Mouse (Mus musculus): ENCODE data around the gene Ttc34. TPM values are rescaled to one million over a fixed set of nuclear protein-coding genes. Genes with fewer than 3 reads are reported as not detected.

Ttc34 gene
- total RNA-seq (2022) = 1 to 10 TPM; 2.2 to 3.3 (median 2.8) TPM

- peak in 1 of 2 experiments; percentile 41 for DNase-seq (ENCODE audit: low spot score in 2 of 2)
Observed at GRCm38 (mm10) chr4:154837170-154837569, at the start of gene Ttc34. Gene Ttc34, plus strand, starts transcription at chr4:154837459.

- DNase-seq (ENCODE audit: low spot score in 2 of 2) = no peak
Observed at GRCm38 (mm10) chr4:154787960-154788702, 49.1 kb upstream of the Ttc34 start.

GRCm38 (mm10) chr4:154791894-154792293 is 45.4 kb upstream of the Ttc34 start:
- DNase-seq (ENCODE audit: low spot score in 2 of 2) = no peak

GRCm38 (mm10) chr4:154793499-154793898 is 43.8 kb upstream of the Ttc34 start:
- no peak for DNase-seq (ENCODE audit: low spot score in 2 of 2)

- peak in 1 of 2 experiments; percentile 50 for DNase-seq (ENCODE audit: low spot score in 2 of 2)
Observed at GRCm38 (mm10) chr4:154797834-154798233, 39.4 kb upstream of the Ttc34 start.

- no peak for DNase-seq (ENCODE audit: low spot score in 2 of 2)
Observed at GRCm38 (mm10) chr4:154800543-154800942, 36.7 kb upstream of the Ttc34 start.

GRCm38 (mm10) chr4:154802210-154802609 is 35.0 kb upstream of the Ttc34 start:
- DNase-seq (ENCODE audit: low spot score in 2 of 2) = no peak

GRCm38 (mm10) chr4:154825662-154826061 is 11.6 kb upstream of the Ttc34 start:
- peak; percentile 19 to 22 for DNase-seq (ENCODE audit: low spot score in 2 of 2)

GRCm38 (mm10) chr4:154826224-154826623 is 11.0 kb upstream of the Ttc34 start:
- DNase-seq (ENCODE audit: low spot score in 2 of 2) = no peak

- peak; percentile 20 to 30 for DNase-seq (ENCODE audit: low spot score in 2 of 2)
Observed at GRCm38 (mm10) chr4:154827181-154827580, 10.1 kb upstream of the Ttc34 start.

- no peak for DNase-seq (ENCODE audit: low spot score in 2 of 2)
Observed at GRCm38 (mm10) chr4:154827861-154828610, 9.2 kb upstream of the Ttc34 start.

- DNase-seq (ENCODE audit: low spot score in 2 of 2) = no peak
Observed at GRCm38 (mm10) chr4:154831915-154832573, 5.2 kb upstream of the Ttc34 start.

GRCm38 (mm10) chr4:154836183-154836915 is 910 bp upstream of the Ttc34 start:
- DNase-seq (ENCODE audit: low spot score in 2 of 2) = no peak

GRCm38 (mm10) chr4:154838741-154839140 is 1.5 kb downstream of the Ttc34 start:
- DNase-seq (ENCODE audit: low spot score in 2 of 2) = no peak

- DNase-seq (ENCODE audit: low spot score in 2 of 2) = no peak
Observed at GRCm38 (mm10) chr4:154839406-154839805, 2.1 kb downstream of the Ttc34 start.

- peak in 1 of 2 experiments; percentile 0 for DNase-seq (ENCODE audit: low spot score in 2 of 2)
Observed at GRCm38 (mm10) chr4:154852696-154853095, 15.4 kb downstream of the Ttc34 start.

GRCm38 (mm10) chr4:154853881-154854280 is 16.6 kb downstream of the Ttc34 start:
- DNase-seq (ENCODE audit: low spot score in 2 of 2) = peak in 1 of 2 experiments; percentile 1

GRCm38 (mm10) chr4:154854676-154855345 is 17.6 kb downstream of the Ttc34 start:
- DNase-seq (ENCODE audit: low spot score in 2 of 2) = peak in 1 of 2 experiments; percentile 5

- peak; percentile 87 to 90 for DNase-seq (ENCODE audit: low spot score in 2 of 2)
Observed at GRCm38 (mm10) chr4:154855721-154856479, 18.6 kb downstream of the Ttc34 start.

- DNase-seq (ENCODE audit: low spot score in 2 of 2) = no peak
Observed at GRCm38 (mm10) chr4:154856480-154856837, 19.2 kb downstream of the Ttc34 start.
